Mouse (Mus musculus) naive thymus-derived CD4-positive, alpha-beta T cell, adult 2 months (primary cell): ENCODE measurements around the gene Gm20388.

Experiments
- DNase-seq: peaks from one replicate; pipeline ENCODE4 v3.0.0-alpha.2; 2011; ENCODE audit warnings: low read depth

Gene Gm20388

GRCm38 (mm10) chr8:121107668-121108656 is 1197.3 kb downstream of the Gm20388 start, which contains the start of gene Mthfsd:
Mthfsd (minus strand) TSS chr8:121108392.
- DNase-seq: peak; percentile 99

- no peak for DNase-seq
Observed at GRCm38 (mm10) chr8:121108657-121109056, 1198.0 kb downstream of the Gm20388 start.

- DNase-seq: no peak
Observed at GRCm38 (mm10) chr8:121111145-121111907, 1200.7 kb downstream of the Gm20388 start.

- DNase-seq: peak; percentile 98
Observed at GRCm38 (mm10) chr8:121113261-121113660, 1202.6 kb downstream of the Gm20388 start.

GRCm38 (mm10) chr8:121115136-121115535 is 1204.5 kb downstream of the Gm20388 start:
- DNase-seq: no peak

- DNase-seq: peak; percentile 88
Observed at GRCm38 (mm10) chr8:121115948-121116347, 1205.3 kb downstream of the Gm20388 start, which contains the start of gene Foxc2. Foxc2 (plus strand) TSS chr8:121116171.

- DNase-seq: peak; percentile 57
Observed at GRCm38 (mm10) chr8:121116591-121117185, 1206.0 kb downstream of the Gm20388 start.

GRCm38 (mm10) chr8:121117186-121117651 is 1206.6 kb downstream of the Gm20388 start:
- peak; percentile 39 for DNase-seq

- no peak for DNase-seq
Observed at GRCm38 (mm10) chr8:121117906-121118305, 1207.3 kb downstream of the Gm20388 start.

GRCm38 (mm10) chr8:121118634-121119420 is 1208.2 kb downstream of the Gm20388 start:
- no peak for DNase-seq

- DNase-seq: no peak
Observed at GRCm38 (mm10) chr8:121119635-121120455, 1209.2 kb downstream of the Gm20388 start.

GRCm38 (mm10) chr8:121120456-121121419 is 1210.1 kb downstream of the Gm20388 start:
- DNase-seq: no peak

- no peak for DNase-seq
Observed at GRCm38 (mm10) chr8:121121704-121122103, 1211.1 kb downstream of the Gm20388 start.

- no peak for DNase-seq
Observed at GRCm38 (mm10) chr8:121122368-121122767, 1211.7 kb downstream of the Gm20388 start.

- no peak for DNase-seq
Observed at GRCm38 (mm10) chr8:121123113-121123512, 1212.5 kb downstream of the Gm20388 start.

- no peak for DNase-seq
Observed at GRCm38 (mm10) chr8:121124547-121125239, 1214.1 kb downstream of the Gm20388 start.

- no peak for DNase-seq
Observed at GRCm38 (mm10) chr8:121125311-121125876, 1214.8 kb downstream of the Gm20388 start.

GRCm38 (mm10) chr8:121126191-121126590 is 1215.5 kb downstream of the Gm20388 start:
- no peak for DNase-seq
